Mouse (Mus musculus): ENCODE results near the gene Xpo6.

DNA sequence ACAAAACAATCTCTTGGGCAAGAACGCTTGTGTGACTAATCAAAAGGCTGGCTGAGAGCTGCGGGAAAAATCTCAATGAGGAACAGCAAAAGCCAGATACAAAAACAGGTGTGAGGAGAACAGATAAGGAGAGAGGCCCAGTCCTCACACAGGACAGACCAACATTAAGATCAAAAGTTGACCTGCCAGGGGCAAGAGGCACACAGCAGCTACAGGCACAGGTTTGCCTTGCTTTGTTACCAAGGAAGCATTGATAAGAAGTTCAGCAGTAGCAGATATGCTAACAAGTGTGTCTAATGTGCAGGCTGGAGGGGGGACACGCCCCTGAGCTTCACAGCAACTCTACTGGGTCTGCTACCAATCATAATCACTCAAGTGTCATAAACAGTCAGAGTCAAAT is 73.8 kb downstream of the Xpo6 start:
- no peak for TF ChIP-seq CTCF (IDR thresholded peaks at IDR 0.05; ENCODE audit: low read depth)
- TF ChIP-seq EP300 (optimal IDR thresholded peaks at IDR 0.05), result no peak

Measured in stomach, postnatal 0 days (tissue).